Mouse (Mus musculus) retina, adult 2 months (tissue): ENCODE results near the gene Taf8.

Experiments
- DNase-seq: peaks from one replicate; pipeline ENCODE4 v3.0.0-alpha.2; 2012; ENCODE audit warnings: low read depth, low spot score

The Taf8 gene

GRCm38 (mm10) chr17:47484993-47485392 lies 17.1 kb downstream of the Taf8 start:
- DNase-seq, result no peak

- DNase-seq, result no peak
Measured at GRCm38 (mm10) chr17:47484241-47484921, 17.7 kb downstream of the Taf8 start.

DNA sequence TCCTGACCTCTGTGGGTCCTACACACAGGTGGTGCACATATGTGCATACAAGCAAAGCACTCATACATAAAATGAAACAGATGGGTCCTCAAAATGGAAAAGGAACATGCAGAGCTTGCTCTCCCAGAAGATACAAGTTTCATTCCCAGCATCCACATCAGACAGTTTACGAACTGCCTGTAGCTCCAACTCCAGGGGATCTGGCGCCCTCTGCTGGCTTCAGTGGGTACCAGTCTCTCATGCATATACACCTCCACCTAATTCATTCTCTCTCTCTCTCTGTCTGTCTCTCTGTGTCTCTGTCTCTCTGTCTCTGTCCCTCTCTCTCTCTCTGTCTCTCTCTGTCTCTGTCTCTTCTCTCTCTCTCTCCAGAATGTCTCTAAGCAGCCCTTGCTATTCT lies 19.7 kb downstream of the Taf8 start:
- peak; percentile 64 for DNase-seq

DNA sequence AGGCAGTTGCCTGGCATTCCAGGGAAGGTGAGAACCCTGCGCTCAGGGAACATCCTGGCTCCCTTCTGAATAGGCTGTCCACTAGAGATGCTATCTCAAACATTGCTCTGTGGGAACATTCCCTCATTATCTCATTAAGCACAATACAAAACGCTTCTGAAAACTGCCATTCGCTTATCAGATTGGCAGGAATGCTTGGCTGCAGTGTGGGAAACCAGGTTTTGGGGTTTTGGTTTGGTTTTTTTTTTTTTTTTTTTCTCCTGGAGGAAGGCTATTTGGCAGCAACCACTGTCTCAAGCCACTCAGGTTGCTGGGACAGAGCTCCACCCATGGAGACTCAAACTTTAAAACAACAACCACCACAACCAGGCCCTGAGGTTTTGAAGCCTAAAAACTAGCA lies 22.2 kb downstream of the Taf8 start:
- DNase-seq, result no peak

- no peak for DNase-seq
Measured at GRCm38 (mm10) chr17:47475714-47476113, 26.4 kb downstream of the Taf8 start.

- DNase-seq, result no peak
Measured at GRCm38 (mm10) chr17:47475181-47475580, 26.9 kb downstream of the Taf8 start.

GRCm38 (mm10) chr17:47474250-47474649 lies 27.8 kb downstream of the Taf8 start:
- DNase-seq, result no peak

DNA sequence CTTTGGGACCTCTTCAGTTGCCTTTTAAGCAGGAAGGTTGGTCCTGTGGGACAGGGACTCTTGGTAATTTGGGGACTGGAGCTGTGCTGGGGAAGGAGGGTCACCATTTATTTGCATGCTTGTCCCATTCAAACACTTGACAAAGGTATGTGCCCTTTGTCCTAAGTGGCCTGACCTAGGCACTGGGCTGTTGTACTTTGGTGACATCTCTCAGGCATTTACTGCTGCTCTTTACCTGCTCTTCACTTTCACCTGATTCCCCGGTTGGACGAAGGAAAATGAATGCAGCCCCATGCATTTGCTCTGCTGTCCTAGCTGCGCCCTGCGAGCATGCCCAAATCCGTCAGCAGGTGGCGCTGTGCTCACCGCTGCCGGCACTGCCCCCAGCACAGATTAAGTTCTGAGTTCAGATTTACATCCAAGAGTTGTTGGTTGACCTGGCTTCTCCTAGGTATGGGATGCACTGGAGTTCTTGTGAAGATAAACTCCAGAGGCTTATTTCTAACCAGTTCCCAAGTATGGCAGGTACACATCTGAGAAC lies 28.6 kb downstream of the Taf8 start:
- DNase-seq, result no peak

DNA sequence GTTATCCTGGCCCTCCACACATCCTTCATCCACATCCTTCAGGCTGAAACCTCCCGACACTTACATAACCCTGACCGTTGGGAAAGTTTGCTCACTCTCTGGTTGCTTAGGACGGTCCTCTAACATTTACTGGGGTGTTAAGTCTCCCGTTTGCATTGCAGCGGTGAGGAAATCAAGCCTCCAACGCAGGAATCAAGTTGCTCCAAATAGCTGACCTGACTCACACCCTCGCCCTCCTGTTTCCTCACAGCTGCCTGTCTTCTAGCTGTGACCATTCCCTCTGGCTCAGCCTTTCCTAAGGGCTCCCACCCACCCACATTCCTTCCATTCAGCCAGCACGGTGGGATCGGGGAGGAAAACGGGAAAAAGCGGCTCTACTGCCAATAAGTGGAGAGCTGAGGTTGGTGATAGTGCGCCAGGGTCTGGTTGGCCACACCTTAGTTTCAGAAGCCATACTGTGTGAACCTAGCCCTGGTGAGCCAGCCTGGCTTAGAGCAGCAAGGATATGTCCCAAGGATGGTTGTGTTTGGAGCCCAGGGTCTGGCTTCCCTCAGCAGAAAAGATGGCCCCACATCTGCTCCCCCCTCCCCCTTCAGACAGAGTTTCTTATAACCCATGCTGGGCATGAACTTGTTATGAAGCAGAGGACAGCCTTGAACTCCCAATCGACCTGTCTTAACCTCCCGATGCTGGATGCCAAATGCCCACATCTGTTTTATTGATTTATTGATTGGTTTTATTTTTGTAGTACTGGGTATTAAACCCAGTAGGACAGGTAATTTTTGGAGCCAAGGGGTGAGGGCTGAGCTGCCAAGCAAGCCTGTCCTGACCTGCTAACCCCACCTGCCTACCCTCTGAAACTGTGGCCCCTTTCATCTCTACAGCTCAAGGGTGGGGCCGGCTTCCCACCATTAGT lies 29.4 kb downstream of the Taf8 start:
- DNase-seq, result no peak

DNA sequence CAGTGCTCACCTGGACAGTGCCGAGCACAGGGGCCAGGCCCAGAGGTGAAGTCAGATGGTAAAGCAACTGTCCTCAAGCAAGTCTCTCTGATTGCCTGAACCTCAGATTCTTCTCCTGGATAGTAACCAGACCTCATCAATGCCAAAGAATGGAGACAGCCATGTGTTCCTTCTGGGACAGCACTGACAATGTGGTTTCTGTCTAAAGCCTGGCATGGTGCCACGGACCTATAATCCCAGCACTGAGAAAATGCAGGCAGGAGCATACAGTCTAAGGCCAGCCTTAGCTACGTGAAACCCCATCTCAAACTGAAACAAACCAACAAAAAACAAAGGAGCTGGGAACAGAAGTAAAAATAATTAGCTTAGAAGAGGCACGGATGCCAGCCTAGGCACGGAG lies 31.4 kb downstream of the Taf8 start:
- DNase-seq, result no peak

DNA sequence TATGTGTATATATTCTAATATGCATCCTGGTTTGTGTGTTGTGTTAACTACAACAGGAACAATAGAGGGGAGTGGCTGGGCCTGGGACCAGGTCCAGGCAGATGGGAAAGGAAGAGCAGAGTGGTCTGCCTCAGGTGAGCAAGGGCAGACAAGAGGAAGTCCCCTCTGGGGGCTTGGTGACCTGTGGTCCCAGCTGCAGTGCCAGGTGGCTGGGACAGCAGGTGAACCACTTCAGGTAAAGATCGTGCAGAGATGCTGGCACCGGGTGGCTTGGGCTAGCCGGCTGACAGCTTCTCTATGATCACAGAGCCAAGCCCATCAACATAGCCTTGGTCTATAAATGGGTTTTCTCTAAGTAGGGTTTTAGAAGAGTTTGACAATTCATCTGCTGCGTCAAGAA lies 32.0 kb downstream of the Taf8 start:
- no peak for DNase-seq

DNA sequence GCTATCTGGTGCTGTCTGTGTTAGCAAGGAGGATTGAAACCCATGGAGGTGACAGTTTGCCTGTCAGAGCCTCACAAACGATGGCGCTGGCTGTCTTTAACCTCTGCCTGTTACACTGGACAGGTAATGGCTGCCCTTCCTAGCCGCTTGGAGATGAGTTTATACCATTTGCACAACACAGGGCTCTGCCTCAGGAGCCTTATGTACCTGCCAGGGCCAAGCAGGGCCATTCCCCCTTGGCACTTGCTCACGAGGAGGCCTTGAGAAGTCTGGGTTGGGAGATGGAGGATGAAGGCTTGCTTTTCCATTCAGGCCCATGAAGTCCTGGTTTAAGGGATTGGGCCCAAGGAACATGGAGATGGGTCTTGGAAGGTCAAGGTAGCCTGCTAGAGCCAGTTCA lies 32.5 kb downstream of the Taf8 start:
- DNase-seq, result no peak

GRCm38 (mm10) chr17:47468466-47468865 lies 33.6 kb downstream of the Taf8 start:
- no peak for DNase-seq

DNA sequence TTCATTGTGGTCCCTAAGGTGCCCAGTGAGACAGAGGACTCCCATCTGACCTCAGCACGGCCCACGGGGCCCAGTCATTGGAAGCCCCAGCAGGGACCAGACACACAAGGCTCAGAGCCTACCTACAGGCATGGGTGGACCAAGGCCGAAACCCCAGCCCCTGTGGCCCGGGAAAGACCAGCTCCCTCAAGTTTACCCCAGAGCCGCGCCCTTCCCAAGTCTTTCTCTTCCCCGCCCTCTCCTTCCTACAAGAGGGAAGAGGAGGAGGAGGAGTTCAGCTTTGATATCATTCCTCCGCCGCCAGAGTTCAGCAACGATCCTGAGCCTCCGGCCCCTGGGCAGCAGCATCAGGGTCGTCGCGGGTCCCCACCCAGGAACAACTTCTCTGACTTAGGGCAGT lies 34.0 kb downstream of the Taf8 start:
- no peak for DNase-seq

DNA sequence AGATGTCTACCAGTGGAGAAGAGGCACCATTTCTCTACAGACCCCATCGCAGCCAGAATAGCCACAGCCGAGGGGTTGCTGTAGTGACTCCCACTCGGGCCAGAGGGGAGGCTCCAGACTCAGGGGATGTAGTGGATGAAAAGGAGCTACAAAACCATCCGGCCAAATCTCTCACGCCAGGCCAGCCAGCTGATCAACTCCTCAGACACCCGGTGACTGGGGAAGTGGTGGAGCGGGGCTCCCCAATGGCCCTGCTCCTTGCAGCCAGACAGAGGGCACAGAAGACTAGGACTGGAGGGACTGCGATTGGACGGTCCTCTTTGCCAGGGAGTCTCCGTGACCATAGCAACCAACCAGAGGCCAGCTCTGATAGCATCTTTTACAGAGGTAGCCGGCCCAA lies 34.4 kb downstream of the Taf8 start:
- DNase-seq, result no peak

DNA sequence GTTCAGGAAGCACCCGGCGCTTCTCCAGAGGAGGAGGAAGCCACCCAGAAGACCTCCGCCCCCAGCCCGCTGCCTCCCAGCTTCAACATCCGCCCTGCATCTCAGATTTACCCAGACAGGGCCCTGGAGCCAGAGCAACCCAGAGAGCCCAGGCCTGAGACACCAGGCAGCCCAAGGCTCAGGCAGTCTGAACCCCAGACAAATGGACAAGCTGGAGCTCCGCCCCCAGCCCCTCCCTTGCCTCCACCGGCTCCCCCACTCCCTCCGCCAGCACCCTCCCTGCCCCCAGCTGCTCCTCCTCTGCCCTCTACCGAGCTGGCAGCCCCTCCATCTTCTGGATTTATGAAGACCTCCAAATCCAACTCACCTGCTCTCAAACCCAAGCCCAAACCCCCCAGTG lies 35.8 kb downstream of the Taf8 start:
- no peak for DNase-seq

- DNase-seq, result no peak
Measured at GRCm38 (mm10) chr17:47465016-47465415, 37.1 kb downstream of the Taf8 start.

- DNase-seq, result no peak
Measured at GRCm38 (mm10) chr17:47464248-47464965, 37.7 kb downstream of the Taf8 start.

- no peak for DNase-seq
Measured at GRCm38 (mm10) chr17:47462728-47463388, 39.2 kb downstream of the Taf8 start.

- DNase-seq, result no peak
Measured at GRCm38 (mm10) chr17:47462209-47462608, 39.9 kb downstream of the Taf8 start.

DNA sequence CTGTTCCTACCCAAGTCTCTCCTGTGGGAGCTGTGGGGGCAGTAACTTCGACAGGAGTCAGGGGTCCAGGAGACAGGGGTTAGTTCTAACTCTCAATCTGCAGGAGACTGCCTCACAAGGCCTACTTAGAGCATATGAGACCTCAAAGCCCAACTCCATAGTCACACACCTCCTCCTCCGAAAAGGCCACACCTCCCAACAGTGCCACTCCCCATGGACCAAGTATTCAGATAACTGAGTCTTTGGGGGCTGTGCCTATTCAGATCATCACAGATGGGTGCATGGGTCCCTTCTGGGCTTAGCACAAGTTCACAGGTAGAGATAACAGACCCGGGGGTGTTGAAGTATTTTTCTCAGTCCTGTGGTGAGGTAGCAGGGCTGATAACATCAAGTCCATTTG lies 40.4 kb downstream of the Taf8 start:
- no peak for DNase-seq
